Mouse (Mus musculus) embryonic stem cell, embryonic (primary cell): Measurements from ENCODE around the gene Gm10260.

Source experiments
- CTCF ChIA-PET, 4 experiments: fragments of 300-600 bp in 2 of 4; fragments of 350-600 bp in 2 of 4; sonication (Branson Sonifier 250); formaldehyde crosslinking; loops; one replicate each; lab custom pipeline; 2022; ENCODE audit warnings: inconsistent platforms in 2 of 4; lab: Charles Lee
- POLR2A ChIA-PET, 4 experiments: fragments of 300-600 bp in 2 of 4; fragments of 350-600 bp in 2 of 4; sonication (Branson Sonifier 250); formaldehyde crosslinking; loops; one replicate each; lab custom pipeline; 2022; ENCODE audit warnings: antibody characterized with exemption in 4 of 4, inconsistent platforms in 1 of 4; lab: Charles Lee

Gene Gm10260

GRCm38 (mm10) chr13:97735931-97736330, 24.5 kb downstream of the Gm10260 start:
- ChIA-PET POLR2A (no interaction called here), CTCF (no interaction called here)

DNA sequence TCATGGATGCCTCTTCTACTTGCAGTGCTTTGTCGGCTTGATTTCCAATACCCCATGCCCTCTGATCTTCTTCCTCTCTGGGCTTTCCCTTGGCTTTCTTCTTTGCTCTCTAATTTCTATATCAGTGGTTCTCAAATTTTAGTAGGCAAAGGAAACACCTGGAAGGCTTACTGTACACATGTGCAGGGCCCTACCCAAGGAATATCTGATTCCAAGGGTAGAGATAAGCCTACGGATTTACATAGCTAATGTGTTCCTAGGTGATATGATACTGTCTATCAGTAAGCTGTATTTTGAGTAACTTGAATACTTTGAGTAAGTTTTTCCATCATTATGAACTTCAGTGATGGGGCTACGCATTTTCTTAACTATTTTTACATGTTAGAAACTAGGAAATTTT, 25.7 kb downstream of the Gm10260 start:
- ChIA-PET CTCF (no interaction called here), POLR2A (interaction anchor here in 1 of 4 experiments (0.6 to 1.0 kb wide), 2 partner anchors 11 to 242 kb away, joined by 3 read pairs; no protein-coding TSS in a partner anchor)

GRCm38 (mm10) chr13:97725160-97725825, 35.1 kb downstream of the Gm10260 start:
- ChIA-PET POLR2A (interaction anchor here in 2 of 4 experiments (0.7 to 1.8 kb wide), 2 partner anchors 48 to 95 kb away, joined by 3 to 4 read pairs; no protein-coding TSS in a partner anchor), CTCF (no interaction called here)

DNA sequence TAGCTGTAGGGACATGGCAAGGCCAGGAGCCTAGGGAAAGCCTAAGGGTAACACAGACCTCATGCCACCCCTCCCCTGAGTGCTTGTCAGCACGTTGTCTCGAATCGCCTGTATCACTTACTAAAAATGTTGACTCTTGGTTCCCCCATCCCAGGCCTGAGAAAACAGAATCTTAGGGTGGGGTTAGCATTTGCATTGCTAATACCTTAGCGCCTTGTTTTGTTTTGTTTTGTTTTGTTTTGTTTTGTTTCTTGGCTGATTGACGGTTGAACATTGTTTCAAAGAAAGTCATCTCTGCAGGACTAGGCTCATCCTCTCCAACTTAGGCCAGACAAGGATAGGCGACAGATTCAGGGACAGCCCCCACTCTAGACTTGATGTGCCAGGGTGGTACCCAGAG, 35.9 kb downstream of the Gm10260 start:
- POLR2A ChIA-PET, result interaction anchor here in 2 of 4 experiments (1.2 to 1.8 kb wide), 2 partner anchors 11 to 96 kb away, joined by 3 to 4 read pairs; no protein-coding TSS in a partner anchor
- CTCF ChIA-PET, result interaction anchor here in 1 of 4 experiments (1.1 kb wide), 1 partner anchor 214 kb away, joined by 4 read pairs; no protein-coding TSS in a partner anchor

GRCm38 (mm10) chr13:97712506-97713275, 47.7 kb downstream of the Gm10260 start:
- ChIA-PET POLR2A (no interaction called here), CTCF (no interaction called here)

- CTCF ChIA-PET, result no interaction called here
- POLR2A ChIA-PET, result no interaction called here
These were observed 48.9 kb downstream of the Gm10260 start for GRCm38 (mm10) chr13:97711510-97711909.
